7 mouse cellular contexts compared by ENCODE assay signal in genomic region chr9:8004370-8004991, GRCm38 (mm10). TPM values are rescaled to one million over a fixed set of nuclear protein-coding genes. Genes with fewer than 3 reads are reported as not detected.
DNase-seq lines count a peak whose midpoint lies in the region; ATAC-seq lines count a peak whose summit lies in the region.

TSS of gene Yap1 (minus strand) at chr9:8004596.

- ATAC-seq in embryonic facial prominence, embryonic 11.5 days (replicated peaks; ENCODE audit: insufficient number of reproducible peaks, low FRiP score, low TSS enrichment, low read depth), result peak; percentile 81
- peak; percentile 84 for ATAC-seq in limb, embryonic 11.5 days (ENCODE audit: insufficient number of reproducible peaks, low FRiP score, low TSS enrichment, low read depth)
- ATAC-seq in midbrain, embryonic 13.5 days, result peak; percentile 86

- 0% methylated on average over 62 of the region's 79 CpGs for WGBS in embryonic facial prominence, embryonic 11.5 days
- 1% methylated on average over 68 of the region's 79 CpGs for WGBS in limb, embryonic 11.5 days
- WGBS in midbrain, embryonic 13.5 days, result under 1% methylated on average over 73 of the region's 79 CpGs

- H3K9me3 ChIP-seq in embryonic facial prominence, embryonic 11.5 days (replicated peaks; ENCODE audit: control insufficient read depth, low read length), result no peaks in the 10 kb centered on the region
- no peaks in the 10 kb centered on the region for H3K9me3 ChIP-seq in limb, embryonic 11.5 days (ENCODE audit: control insufficient read depth, low read length)
- H3K9me3 ChIP-seq in midbrain, embryonic 13.5 days, result no peaks in the 10 kb centered on the region

- peak within 1 kb of the TSS; percentile 99 for H3K27ac ChIP-seq in embryonic facial prominence, embryonic 11.5 days (replicated peaks; ENCODE audit: low read depth, low read length)
- peak within 1 kb of the TSS; percentile 99 for H3K27ac ChIP-seq in limb, embryonic 11.5 days (replicated peaks; ENCODE audit: low read depth, low read length)
- peak within 1 kb of the TSS; percentile 78 for H3K27ac ChIP-seq in midbrain, embryonic 13.5 days

- DNase-seq in adrenal gland, postnatal 14 days, result peak; percentile 95
- DNase-seq in embryonic facial prominence, embryonic 11.5 days (ENCODE audit: low spot score), result peak; percentile 93
- DNase-seq in heart, adult 18-20 months, result peak; percentile 93 to 95
- peak; percentile 90 for DNase-seq in kidney, adult 11 months
- peak; percentile 94 for DNase-seq in limb, embryonic 11.5 days (ENCODE audit: low spot score)
- peak; percentile 24 to 34 for DNase-seq in spleen, postnatal 36 days (ENCODE audit: low spot score in 2 of 2)

- no peaks in the 10 kb centered on the region for H3K4me1 ChIP-seq in embryonic facial prominence, embryonic 11.5 days (ENCODE audit: control insufficient read depth, insufficient read depth, low read length)
- 0 out of 2 replicates have a peak, but pooled peaks cover 5% of the 10 kb centered on the region for H3K4me1 ChIP-seq in limb, embryonic 11.5 days (ENCODE audit: control insufficient read depth, insufficient read depth, low read length)
- H3K4me1 ChIP-seq in midbrain, embryonic 13.5 days (replicated peaks), result peaks cover 28% of the 10 kb centered on the region

- peak within 1 kb of the TSS; percentile 61 for H3K4me2 ChIP-seq in embryonic facial prominence, embryonic 11.5 days (ENCODE audit: low read depth, low read length)
- H3K4me2 ChIP-seq in limb, embryonic 11.5 days (ENCODE audit: low read depth, severe bottlenecking), result peak within 1 kb of the TSS; percentile 71
- peak within 1 kb of the TSS; percentile 92 for H3K4me2 ChIP-seq in midbrain, embryonic 13.5 days (replicated peaks)

- H3K4me3 ChIP-seq in embryonic facial prominence, embryonic 11.5 days (ENCODE audit: low read depth, low read length), result peak within 1 kb of the TSS; percentile 95
- peak within 1 kb of the TSS; percentile 95 for H3K4me3 ChIP-seq in limb, embryonic 11.5 days (ENCODE audit: low read depth, low read length)
- H3K4me3 ChIP-seq in midbrain, embryonic 13.5 days (replicated peaks), result peak within 1 kb of the TSS; percentile 73

- no peaks in the 10 kb centered on the region; the same call in none of the 2 replicates for H3K36me3 ChIP-seq in embryonic facial prominence, embryonic 11.5 days (replicated peaks; ENCODE audit: control insufficient read depth, insufficient read depth, low read depth, low read length)
- peaks cover 3% of the 10 kb centered on the region; the same call in 1 of the 2 replicates for H3K36me3 ChIP-seq in limb, embryonic 11.5 days (ENCODE audit: control insufficient read depth, insufficient read depth, low read length)
- no peaks in the 10 kb centered on the region for H3K36me3 ChIP-seq in midbrain, embryonic 13.5 days

- peak within 1 kb of the TSS; percentile 98 for H3K9ac ChIP-seq in embryonic facial prominence, embryonic 11.5 days (replicated peaks; ENCODE audit: low read length)
- H3K9ac ChIP-seq in limb, embryonic 11.5 days (ENCODE audit: low read length), result peak within 1 kb of the TSS; percentile 99
- peak within 1 kb of the TSS; percentile 78 for H3K9ac ChIP-seq in midbrain, embryonic 13.5 days (replicated peaks)

- no peaks in the 10 kb centered on the region for H3K27me3 ChIP-seq in embryonic facial prominence, embryonic 11.5 days (ENCODE audit: control insufficient read depth, insufficient read depth, low read length)
- no peaks in the 10 kb centered on the region for H3K27me3 ChIP-seq in limb, embryonic 11.5 days (ENCODE audit: control insufficient read depth, insufficient read depth, low read length)
- H3K27me3 ChIP-seq in midbrain, embryonic 13.5 days, result 0 out of 2 replicates have a peak, but pooled peaks cover 5% of the 10 kb centered on the region

RNA-seq across cellular contexts. Expression of gene Yap1, which starts in this region (rescaled TPM):
- total RNA-seq in adrenal gland, postnatal 14 days (2021), result 67.1 and 67.4 TPM in 2 replicates
- polyA plus RNA-seq in embryonic facial prominence, embryonic 11.5 days (2014; fragmentation: Nextera tagmentation; extraction: Ambion mirVana), result 41.9 and 43.7 TPM in 2 replicates
- total RNA-seq in heart, adult 18-20 months (2021), result 10 to 100 TPM; 71.1 to 78.1 TPM
- polyA plus RNA-seq in limb, embryonic 11.5 days (2014; fragmentation: Nextera tagmentation; extraction: Ambion mirVana), result 52.7 and 53.8 TPM in 2 replicates
- 9.9 and 13.1 TPM in 2 replicates for polyA plus RNA-seq in midbrain, embryonic 13.5 days (2015; fragmentation: Nextera tagmentation; extraction: Ambion mirVana)

Comparison
In these comparisons a context has a peak if more than half of its experiments do, and no peak if none do; other contexts are left out.
1. Peak in every context shown above with its lines: DNase-seq, ATAC-seq, H3K4me3 ChIP-seq and H3K27ac ChIP-seq.
2. DNase-seq: peak in every context shown above with its lines; median percentile 95 in adrenal gland, postnatal 14 days; 94 in heart, adult 18-20 months; 94 in limb, embryonic 11.5 days; 93 in embryonic facial prominence, embryonic 11.5 days; 90 in kidney, adult 11 months; 29 in spleen, postnatal 36 days.